Mouse (Mus musculus) lung, adult 2 months (tissue): Measurements from ENCODE around the gene Olfr721-ps1.

Source experiments
- CTCF ChIP-seq: fragments of 200-500 bp; IDR thresholded peaks from 2 replicates; pipeline ENCODE4 v1.5.1; 2011; ENCODE audit warnings: mild to moderate bottlenecking, low read length, control low read depth; ENCODE audit not compliant: insufficient read depth
- POLR2A ChIP-seq: fragments of 200-500 bp; IDR thresholded peaks from 2 replicates; pipeline ENCODE4 v1.6.1; 2011; ENCODE audit warnings: low read depth, mild to moderate bottlenecking, control low read depth, low read length, borderline replicate concordance; ENCODE audit errors: extremely low read depth

DNA sequence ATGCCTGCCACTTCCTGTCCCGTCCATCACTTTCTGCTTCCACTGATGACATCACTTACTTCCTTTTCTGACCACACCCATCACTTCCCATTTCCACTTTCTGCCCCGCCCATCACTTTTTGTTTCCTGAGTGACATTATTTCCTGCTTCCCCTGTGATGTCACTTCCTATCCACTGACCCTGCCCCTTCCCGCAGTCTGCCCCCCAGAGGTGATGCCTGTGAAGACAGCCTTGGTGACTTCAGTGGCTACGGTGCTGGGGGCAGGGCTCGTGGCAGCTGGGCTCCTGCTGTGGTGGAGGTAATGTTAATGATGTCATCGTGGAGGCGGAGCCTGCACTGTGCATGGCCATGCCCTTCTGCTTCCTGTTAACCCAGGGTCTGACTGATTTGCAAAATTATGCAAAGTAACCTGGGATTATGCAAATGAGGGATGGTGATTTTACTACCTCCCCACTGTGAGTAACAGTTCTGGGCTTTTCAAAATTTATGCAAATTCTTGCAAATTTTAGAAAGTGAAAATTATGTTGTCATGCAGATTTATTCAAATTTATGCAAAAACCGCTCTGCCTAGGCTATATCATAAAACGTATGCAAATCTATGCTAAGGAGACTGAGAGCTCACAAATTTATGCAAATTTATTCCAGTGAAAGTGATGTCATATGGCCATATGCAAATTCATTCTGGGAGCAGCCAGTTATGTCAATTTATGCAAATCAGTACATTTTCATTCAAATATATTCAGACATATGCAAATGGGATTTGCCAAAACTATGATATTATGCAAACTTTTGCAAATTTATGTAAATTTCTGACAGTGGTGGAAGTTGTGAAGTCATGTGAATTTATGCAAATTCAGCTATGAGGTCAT is 49.1 kb upstream of the Olfr721-ps1 start:
- TF ChIP-seq CTCF (no peak), POLR2A (no peak)
